Mouse (Mus musculus): Measurements from ENCODE around the gene Zfyve9. TPM values are rescaled to one million over a fixed set of nuclear protein-coding genes. Genes with fewer than 3 reads are reported as not detected.
"Not testable (repeated sequence)": the region's sequence is repeated elsewhere in the genome, so short reads cannot be mapped to it uniquely, and the experiment has no call there.

Zfyve9 gene
- total RNA-seq, 2 experiments from 2014 or later, result 50.1 to 60.8 TPM

GRCm38 (mm10) chr4:108696934-108697333, 83.7 kb downstream of the Zfyve9 start:
- peak; percentile 36 for DNase-seq
- intact Hi-C loops (cut with DNase I), result loop anchor here (1.0 kb wide), 1 partner anchor 83 kb away; the partner anchor contains the start of gene Zfyve9
- Histone ChIP-seq H3K4me3 (no peak overlapping the region), H3K27ac (no peak overlapping the region)
- TF ChIP-seq CTCF (IDR thresholded peaks at IDR 0.05), result peak; percentile 85

GRCm38 (mm10) chr4:108691469-108691868, 89.1 kb downstream of the Zfyve9 start:
- no peak for TF ChIP-seq CTCF (IDR thresholded peaks at IDR 0.05)
- no peak overlapping the region for H3K27ac ChIP-seq
- DNase-seq, result no peak
- no peak overlapping the region for H3K4me3 ChIP-seq
- intact Hi-C loops (cut with DNase I), result no loop called here

DNA sequence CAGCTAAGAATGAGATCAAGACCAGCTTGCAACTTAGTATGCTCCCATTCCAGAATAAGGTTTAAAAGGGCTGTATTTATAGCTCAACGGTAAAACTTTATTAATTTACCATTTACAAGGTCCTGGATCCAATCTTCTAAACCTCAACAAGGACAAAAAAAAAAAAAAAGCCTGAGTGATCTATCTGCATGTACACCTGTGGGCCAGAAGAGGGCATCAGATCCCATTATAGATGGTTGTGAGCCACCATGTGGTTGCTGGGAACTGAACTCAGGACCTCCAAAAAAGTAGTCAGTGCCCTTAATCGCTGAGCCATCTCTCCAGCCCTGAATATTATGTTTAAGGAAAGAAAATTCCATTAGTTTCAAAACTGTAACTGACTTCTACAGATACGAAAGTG, 90.1 kb downstream of the Zfyve9 start:
- no peak for DNase-seq
- TF ChIP-seq CTCF (IDR thresholded peaks at IDR 0.05), result peak; percentile 21; the same call in 1 of the 2 replicates
- no peak overlapping the region for H3K27ac ChIP-seq
- intact Hi-C loops (cut with DNase I), result no loop called here
- H3K4me3 ChIP-seq, result no peak overlapping the region

- H3K4me3 ChIP-seq; intact Hi-C loops (cut with DNase I); H3K27ac ChIP-seq; DNase-seq: not testable (repeated sequence)
These were observed 93.5 kb downstream of the Zfyve9 start for GRCm38 (mm10) chr4:108687098-108687497.

GRCm38 (mm10) chr4:108686156-108686555, 94.4 kb downstream of the Zfyve9 start:
- intact Hi-C loops (cut with DNase I), result no loop called here
- Histone ChIP-seq H3K27ac (no peak overlapping the region), H3K4me3 (no peak overlapping the region)
- no peak for TF ChIP-seq CTCF (IDR thresholded peaks at IDR 0.05)
- no peak for DNase-seq

GRCm38 (mm10) chr4:108664407-108664806, 116.2 kb downstream of the Zfyve9 start:
- intact Hi-C loops (cut with DNase I), result no loop called here
- no peak overlapping the region for H3K4me3 ChIP-seq
- no peak for DNase-seq
- H3K27ac ChIP-seq, result no peak overlapping the region
- TF ChIP-seq CTCF (IDR thresholded peaks at IDR 0.05), result peak; percentile 44

DNA sequence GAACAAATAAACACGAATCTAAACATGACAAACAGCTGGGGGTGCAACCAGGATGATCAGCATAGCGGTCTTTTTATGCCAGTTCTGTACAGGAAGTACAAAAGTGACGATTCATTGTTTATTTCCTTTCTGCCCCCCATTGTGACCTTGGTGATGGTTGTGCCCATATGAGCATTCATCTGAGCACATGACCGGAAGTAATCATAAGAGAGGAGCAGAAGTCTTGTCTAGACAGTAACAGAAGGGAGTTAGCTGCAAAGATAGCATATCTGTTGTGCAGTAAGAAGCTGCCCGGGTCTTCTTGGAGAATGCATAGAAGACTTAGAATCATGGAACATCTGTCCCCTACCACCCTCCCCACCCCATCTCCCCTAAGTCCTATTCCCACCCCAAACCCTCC, 141.8 kb downstream of the Zfyve9 start:
- intact Hi-C loops (cut with DNase I), result no loop called here
- TF ChIP-seq CTCF (IDR thresholded peaks at IDR 0.05), result no peak
- Histone ChIP-seq H3K27ac (no peak overlapping the region), H3K4me3 (no peak overlapping the region)
- DNase-seq, result no peak

DNA sequence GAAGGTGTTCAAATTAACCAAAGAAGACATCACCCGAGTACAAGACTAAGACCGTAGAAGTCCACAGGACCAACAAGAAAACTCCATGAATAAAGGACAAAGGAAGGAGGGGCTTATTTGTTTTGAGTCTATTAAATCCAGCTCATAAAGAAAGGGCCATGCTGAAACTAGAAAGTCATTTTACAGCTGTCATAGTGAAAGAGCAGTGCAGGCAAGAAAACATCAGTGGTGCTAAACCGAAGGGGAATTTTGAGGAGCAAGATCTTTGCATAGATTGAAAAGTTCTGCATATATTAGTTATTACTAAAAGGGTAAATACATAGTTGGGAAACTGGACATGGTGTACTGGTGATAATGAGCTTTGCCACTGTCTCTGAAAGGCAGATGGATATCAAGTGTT, 142.9 kb downstream of the Zfyve9 start:
- intact Hi-C loops (cut with DNase I), result no loop called here
- no peak for TF ChIP-seq CTCF (IDR thresholded peaks at IDR 0.05)
- Histone ChIP-seq H3K4me3 (no peak overlapping the region), H3K27ac (no peak overlapping the region)
- no peak for DNase-seq

DNA sequence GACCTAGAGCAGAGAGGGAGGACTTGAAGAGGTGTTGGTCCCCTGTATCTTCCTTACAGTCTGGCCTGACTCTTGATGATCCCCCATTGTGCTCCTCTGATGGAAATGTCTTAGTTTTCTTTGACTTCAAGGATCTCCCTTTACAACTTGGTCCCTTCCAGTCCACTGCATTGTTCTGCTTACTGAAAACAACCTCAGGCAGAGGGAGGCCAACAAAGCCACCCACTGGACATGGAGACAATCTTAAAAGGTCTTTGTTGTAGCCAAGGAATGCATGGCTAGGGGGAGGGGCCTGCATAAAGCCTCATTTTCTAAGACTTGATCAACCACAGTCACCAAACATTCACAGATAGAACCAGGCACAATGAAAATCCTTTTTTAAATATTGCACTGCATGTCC, 145.5 kb downstream of the Zfyve9 start:
- Histone ChIP-seq H3K27ac (no peak overlapping the region), H3K4me3 (no peak overlapping the region)
- no peak for DNase-seq
- no peak for TF ChIP-seq CTCF (IDR thresholded peaks at IDR 0.05)
- intact Hi-C loops (cut with DNase I), result no loop called here

- no peak for TF ChIP-seq CTCF (IDR thresholded peaks at IDR 0.05)
- intact Hi-C loops (cut with DNase I), result no loop called here
These were observed 145.9 kb downstream of the Zfyve9 start for GRCm38 (mm10) chr4:108634696-108635095.

DNA sequence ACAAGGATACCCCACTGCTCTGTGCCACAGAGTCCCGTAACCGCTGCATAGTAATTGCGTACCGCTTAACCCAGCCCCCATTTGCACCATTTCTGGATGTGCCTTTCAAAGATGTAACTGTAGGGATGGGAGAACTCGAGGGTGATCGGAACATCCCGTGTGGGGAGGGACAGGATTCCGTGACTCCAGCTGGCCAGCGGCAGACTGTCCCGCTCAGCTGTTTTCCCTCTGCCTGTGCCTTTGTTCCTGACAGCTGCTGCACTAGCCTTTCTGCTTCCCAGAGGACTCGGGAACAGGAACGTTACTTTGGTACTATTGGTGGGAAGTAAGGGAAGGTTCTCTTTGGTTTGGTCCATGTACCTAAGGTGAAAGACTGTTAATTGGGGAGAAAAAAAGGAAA, 146.9 kb downstream of the Zfyve9 start:
- DNase-seq, result no peak
- Histone ChIP-seq H3K4me3 (no peak overlapping the region), H3K27ac (no peak overlapping the region)
- no peak for TF ChIP-seq CTCF (IDR thresholded peaks at IDR 0.05)
- intact Hi-C loops (cut with DNase I), result no loop called here

More at GRCm38 (mm10) chr4:108634696-108635095, 145.9 kb downstream of the Zfyve9 start:
- Histone ChIP-seq H3K27ac (no peak overlapping the region; the same call in 1 of the 2 replicates), H3K4me3 (no peak overlapping the region)
- DNase-seq, result no peak

GRCm38 (mm10) chr4:108631616-108632015, 149.0 kb downstream of the Zfyve9 start:
- intact Hi-C loops (cut with DNase I), result no loop called here
- no peak for TF ChIP-seq CTCF (IDR thresholded peaks at IDR 0.05)
- no peak overlapping the region for H3K4me3 ChIP-seq

GRCm38 (mm10) chr4:108630096-108630495, 150.5 kb downstream of the Zfyve9 start:
- H3K27ac ChIP-seq, result peak overlapping the region; percentile 8; the same call in 1 of the 2 replicates
- no peak overlapping the region for H3K4me3 ChIP-seq
- DNase-seq, result no peak
- intact Hi-C loops (cut with DNase I), result no loop called here
- no peak for TF ChIP-seq CTCF (IDR thresholded peaks at IDR 0.05)

More at GRCm38 (mm10) chr4:108631616-108632015, 149.0 kb downstream of the Zfyve9 start:
- peak overlapping the region; percentile 2; the same call in 1 of the 2 replicates for H3K27ac ChIP-seq
- DNase-seq, result no peak

- no peak for TF ChIP-seq CTCF (IDR thresholded peaks at IDR 0.05)
- DNase-seq, result peak; percentile 58
- intact Hi-C loops (cut with DNase I), result no loop called here
- H3K27ac ChIP-seq, result peak overlapping the region; percentile 8; the same call in 1 of the 2 replicates
- H3K4me3 ChIP-seq, result no peak overlapping the region
These were observed 151.2 kb downstream of the Zfyve9 start for GRCm38 (mm10) chr4:108629363-108629880.
